Mouse (Mus musculus) embryonic facial prominence, embryonic 10.5 days (tissue): ENCODE measurements around the gene Eefsec. TPM values are rescaled to one million over a fixed set of nuclear protein-coding genes. Genes with fewer than 3 reads are reported as not detected.

Experiments used
- DNase-seq: peaks from one replicate; pipeline ENCODE4 v3.0.0-alpha.2; 2017; ENCODE audit warnings: low spot score
- H3K27ac ChIP-seq: fragments of 300-500 bp; sonication (generic); replicated peaks from 2 replicates; pipeline ENCODE4 v1.5.1; 2016; ENCODE audit warnings: mild to moderate bottlenecking
- H3K27me3 ChIP-seq: fragments of 300-500 bp; sonication (generic); replicated peaks from 2 replicates; pipeline ENCODE4 v1.6.1; 2016; ENCODE audit warnings: low read depth, mild to moderate bottlenecking; ENCODE audit not compliant: poor library complexity, severe bottlenecking
- H3K36me3 ChIP-seq: fragments of 300-500 bp; sonication (generic); replicated peaks from 2 replicates; pipeline ENCODE4 v1.6.1; 2016; ENCODE audit warnings: mild to moderate bottlenecking, moderate library complexity
- H3K4me1 ChIP-seq: fragments of 300-500 bp; sonication (generic); 2 replicates; pipeline ENCODE4 v1.6.1; 2016
- H3K4me3 ChIP-seq: fragments of 300-500 bp; sonication (generic); 2 replicates; pipeline ENCODE4 v1.5.1; 2016; ENCODE audit warnings: mild to moderate bottlenecking, moderate library complexity
- H3K9me3 ChIP-seq: fragments of 300-500 bp; sonication (generic); 2 replicates; pipeline ENCODE4 v1.6.1; 2016; ENCODE audit warnings: mild to moderate bottlenecking
- WGBS: fragments of 180-500 bp; shearing (Covaris S2); methylation state at CpG from one replicate; pipeline ENCODE4 v1.1.7; 2016; 5-methylcytosine and 5-hydroxymethylcytosine counted together
- polyA plus RNA-seq: library from polyadenylated mRNA; unstranded; fragments of >200 nt; fragmentation: Nextera tagmentation; extraction: Ambion mirVana; gene quantifications from 2 replicates; pipeline ENCODE4 v1.2.1, GENCODE M21; 2016

Gene Eefsec
- polyA plus RNA-seq, 1 experiment from 2014 or later = 45.0 TPM

- Histone ChIP-seq H3K27ac (peak overlapping the region; percentile 71), H3K36me3 (no peaks in the 10 kb centered on the region), H3K4me1 (peaks cover 34% of the 10 kb centered on the region), H3K4me3 (peak overlapping the region; percentile 47), H3K9me3 (no peaks in the 10 kb centered on the region), H3K27me3 (peaks cover 95% of the 10 kb centered on the region)
- 1% methylated on average over 17 of the region's 17 CpGs for WGBS
- peak; percentile 61 for DNase-seq
Measured at GRCm38 (mm10) chr6:88235983-88236382, 210.4 kb downstream of the Eefsec start.

DNA sequence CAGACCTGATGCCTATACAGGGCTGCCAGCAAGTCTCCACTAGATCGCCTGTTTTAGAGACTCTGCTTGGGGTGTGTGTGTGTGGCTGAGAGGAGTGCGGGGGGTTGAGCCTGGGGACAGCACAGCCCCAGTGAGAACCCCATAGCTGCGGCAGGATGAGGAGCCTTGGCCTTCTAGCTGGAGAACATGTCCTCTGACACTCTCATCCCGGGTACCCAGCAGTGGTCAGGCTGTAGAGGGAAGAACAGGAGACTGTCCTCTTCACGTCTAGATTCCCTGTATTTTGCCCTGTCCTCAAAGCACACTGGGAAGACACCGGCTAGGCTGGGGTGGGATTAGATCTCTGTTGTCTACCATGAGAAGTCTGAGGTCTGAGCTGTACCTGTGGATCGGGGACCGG is 210.9 kb downstream of the Eefsec start:
- WGBS = 17% methylated on average over 8 of the region's 8 CpGs
- no peaks in the 10 kb centered on the region for H3K36me3 ChIP-seq
- peaks cover 92% of the 10 kb centered on the region for H3K27me3 ChIP-seq
- H3K4me3 ChIP-seq = no peak overlapping the region
- no peak for DNase-seq
- no peaks in the 10 kb centered on the region for H3K9me3 ChIP-seq
- peaks cover 33% of the 10 kb centered on the region for H3K4me1 ChIP-seq
- peak overlapping the region; percentile 71; the same call in 1 of the 2 replicates for H3K27ac ChIP-seq

- peaks cover 33% of the 10 kb centered on the region for H3K4me1 ChIP-seq
- no peaks in the 10 kb centered on the region for H3K9me3 ChIP-seq
- peaks cover 88% of the 10 kb centered on the region for H3K27me3 ChIP-seq
- H3K36me3 ChIP-seq = no peaks in the 10 kb centered on the region
- DNase-seq = peak; percentile 34
- WGBS = 69% methylated on average over 8 of the region's 8 CpGs
- no peak overlapping the region for H3K27ac ChIP-seq
- H3K4me3 ChIP-seq = no peak overlapping the region
Measured at GRCm38 (mm10) chr6:88233996-88234395, 212.3 kb downstream of the Eefsec start.

DNA sequence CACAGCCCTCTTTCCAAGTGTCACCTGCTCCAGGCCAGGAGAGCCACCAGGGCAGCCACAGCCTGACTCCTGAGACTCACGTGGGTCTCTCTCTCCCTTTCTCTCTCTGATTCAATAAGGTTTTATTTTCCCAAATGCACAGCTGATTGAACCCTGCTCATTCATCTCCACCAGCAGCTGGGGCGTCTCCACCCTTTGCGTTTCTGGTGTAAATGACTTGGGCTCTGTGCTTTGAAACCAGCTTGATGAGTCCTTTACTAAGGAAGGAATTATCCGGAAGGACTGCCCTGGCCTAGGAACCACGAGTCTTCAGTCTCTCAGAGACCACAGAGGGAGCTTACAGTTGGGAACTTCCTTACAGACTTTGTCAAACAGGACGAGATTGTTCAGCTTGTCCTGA is 214.1 kb downstream of the Eefsec start:
- Histone ChIP-seq H3K27me3 (peaks cover 87% of the 10 kb centered on the region), H3K9me3 (no peaks in the 10 kb centered on the region)
- WGBS = 71% methylated on average over 6 of the region's 6 CpGs

DNA sequence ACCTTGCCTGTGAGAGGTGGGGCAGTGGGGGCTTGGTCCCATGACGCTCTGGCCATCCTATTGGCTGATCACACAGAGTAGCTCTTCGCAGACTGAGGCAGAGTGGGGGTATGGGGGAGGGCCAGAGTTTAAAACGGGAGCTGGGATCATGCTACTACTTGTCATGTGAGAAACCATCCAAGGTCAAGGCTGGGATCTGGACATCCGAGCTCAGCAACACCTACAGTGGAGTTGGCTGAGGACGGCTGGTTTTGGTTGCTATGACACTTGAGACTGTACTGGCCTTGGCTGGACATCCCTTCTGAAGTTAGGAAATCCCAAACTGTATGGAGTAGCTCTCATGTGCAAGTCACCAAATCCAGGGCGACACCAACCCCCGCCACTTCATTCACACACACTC is 214.5 kb downstream of the Eefsec start:
- WGBS = 87% methylated on average over 7 of the region's 7 CpGs
- no peak for DNase-seq
- H3K4me1 ChIP-seq = peaks cover 43% of the 10 kb centered on the region
- H3K9me3 ChIP-seq = no peaks in the 10 kb centered on the region
- H3K36me3 ChIP-seq = no peaks in the 10 kb centered on the region
- peaks cover 83% of the 10 kb centered on the region for H3K27me3 ChIP-seq
- H3K4me3 ChIP-seq = no peak overlapping the region
- H3K27ac ChIP-seq = no peak overlapping the region

More for the DNA sequence above, 214.1 kb downstream of the Eefsec start:
- peaks cover 43% of the 10 kb centered on the region for H3K4me1 ChIP-seq
- no peak overlapping the region for H3K27ac ChIP-seq
- no peak for DNase-seq
- H3K36me3 ChIP-seq = no peaks in the 10 kb centered on the region
- no peak overlapping the region for H3K4me3 ChIP-seq

GRCm38 (mm10) chr6:88229221-88229620 is 217.1 kb downstream of the Eefsec start:
- Histone ChIP-seq H3K36me3 (no peaks in the 10 kb centered on the region), H3K9me3 (no peaks in the 10 kb centered on the region), H3K27me3 (peaks cover 68% of the 10 kb centered on the region), H3K27ac (no peak overlapping the region), H3K4me3 (no peak overlapping the region), H3K4me1 (peaks cover 39% of the 10 kb centered on the region)
- DNase-seq = no peak
- WGBS = 85% methylated on average over 12 of the region's 12 CpGs

GRCm38 (mm10) chr6:88227537-88227936 is 218.8 kb downstream of the Eefsec start:
- Histone ChIP-seq H3K4me3 (no peak overlapping the region), H3K36me3 (no peaks in the 10 kb centered on the region), H3K4me1 (peaks cover 28% of the 10 kb centered on the region), H3K27me3 (peaks cover 57% of the 10 kb centered on the region), H3K9me3 (no peaks in the 10 kb centered on the region), H3K27ac (no peak overlapping the region; the same call in 1 of the 2 replicates)
- 69% methylated on average over 7 of the region's 7 CpGs for WGBS
- no peak for DNase-seq

DNA sequence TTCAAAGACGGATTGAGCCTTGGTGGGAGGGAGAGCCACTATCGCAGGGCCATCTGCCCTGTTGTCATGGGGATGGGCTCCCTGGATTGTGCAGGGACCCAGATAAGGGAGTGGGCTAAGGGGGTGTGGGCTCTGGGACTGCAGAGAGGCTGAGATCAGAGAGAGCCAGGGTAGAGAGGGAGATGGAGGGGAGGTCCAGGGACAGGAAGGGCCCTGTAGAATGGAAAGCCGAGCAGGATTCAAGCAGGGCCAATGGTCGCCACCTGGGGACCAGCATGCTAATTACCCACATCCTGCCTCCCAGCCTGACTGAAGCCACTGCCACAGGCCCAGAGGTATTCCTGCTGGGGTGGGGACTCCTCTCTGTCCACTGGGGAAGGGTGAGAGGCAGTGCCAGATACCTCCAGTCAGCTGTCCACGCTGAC is 219.8 kb downstream of the Eefsec start:
- H3K27ac ChIP-seq = no peak overlapping the region
- no peaks in the 10 kb centered on the region for H3K9me3 ChIP-seq
- no peak overlapping the region for H3K4me3 ChIP-seq
- H3K27me3 ChIP-seq = peaks cover 52% of the 10 kb centered on the region
- peaks cover 32% of the 10 kb centered on the region for H3K4me1 ChIP-seq
- peak; percentile 35 for DNase-seq
- 13% methylated on average over 5 of the region's 5 CpGs for WGBS
- no peaks in the 10 kb centered on the region for H3K36me3 ChIP-seq

- Histone ChIP-seq H3K27ac (no peak within 1 kb of the TSS), H3K4me1 (peaks cover 20% of the 10 kb centered on the region), H3K27me3 (peaks cover 30% of the 10 kb centered on the region; the same call in 1 of the 2 replicates), H3K4me3 (no peak within 1 kb of the TSS), H3K36me3 (no peaks in the 10 kb centered on the region), H3K9me3 (peaks cover 5% of the 10 kb centered on the region; the same call in 1 of the 2 replicates)
- DNase-seq = no peak
- 54% methylated on average over 10 of the region's 10 CpGs for WGBS
Measured at GRCm38 (mm10) chr6:88221968-88222367, 224.4 kb downstream of the Eefsec start, which contains the start of gene Dnajb8. Dnajb8 (plus strand) TSS chr6:88222268.

DNA sequence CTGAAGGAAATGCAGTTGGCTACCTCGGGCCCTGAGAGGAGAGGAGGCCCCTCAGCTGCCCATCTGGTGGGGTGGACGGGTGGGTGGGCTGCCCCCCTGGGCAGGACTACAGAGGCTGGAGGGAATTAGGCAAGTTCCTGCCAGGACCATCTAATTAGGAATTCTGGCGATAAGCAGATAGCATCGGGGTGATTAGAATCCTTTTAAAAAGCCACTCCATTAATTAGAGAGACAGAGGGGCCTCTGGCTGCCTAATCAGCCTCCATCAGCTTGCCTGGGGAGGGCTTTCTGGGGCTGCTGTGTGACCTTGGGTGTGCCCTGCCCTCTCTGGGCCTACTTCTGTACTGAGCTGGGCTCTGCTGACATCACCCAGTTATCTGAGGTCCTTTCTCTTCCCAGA is 227.2 kb downstream of the Eefsec start:
- Histone ChIP-seq H3K27ac (no peak overlapping the region), H3K36me3 (no peaks in the 10 kb centered on the region), H3K9me3 (peaks cover 5% of the 10 kb centered on the region; the same call in 1 of the 2 replicates), H3K27me3 (peaks cover 18% of the 10 kb centered on the region; the same call in 1 of the 2 replicates), H3K4me3 (no peak overlapping the region), H3K4me1 (peaks cover 15% of the 10 kb centered on the region)
- no peak for DNase-seq
- 19% methylated on average over 4 of the region's 4 CpGs for WGBS

- 78% methylated on average over 4 of the region's 4 CpGs for WGBS
Measured at GRCm38 (mm10) chr6:88216199-88216598, 230.1 kb downstream of the Eefsec start.

GRCm38 (mm10) chr6:88215797-88216196 is 230.5 kb downstream of the Eefsec start:
- Histone ChIP-seq H3K9me3 (peaks cover 5% of the 10 kb centered on the region; the same call in 1 of the 2 replicates), H3K27ac (no peak overlapping the region), H3K27me3 (0 out of 2 replicates have a peak, but pooled peaks cover 12% of the 10 kb centered on the region), H3K4me1 (peaks cover 11% of the 10 kb centered on the region), H3K4me3 (no peak overlapping the region), H3K36me3 (no peaks in the 10 kb centered on the region)
- DNase-seq = no peak
- WGBS = 44% methylated on average over 6 of the region's 6 CpGs

More at GRCm38 (mm10) chr6:88216199-88216598, 230.1 kb downstream of the Eefsec start:
- Histone ChIP-seq H3K27ac (no peak overlapping the region), H3K36me3 (no peaks in the 10 kb centered on the region), H3K9me3 (peaks cover 5% of the 10 kb centered on the region; the same call in 1 of the 2 replicates), H3K4me1 (peaks cover 11% of the 10 kb centered on the region), H3K27me3 (0 out of 2 replicates have a peak, but pooled peaks cover 15% of the 10 kb centered on the region), H3K4me3 (no peak overlapping the region)
- DNase-seq = no peak

DNA sequence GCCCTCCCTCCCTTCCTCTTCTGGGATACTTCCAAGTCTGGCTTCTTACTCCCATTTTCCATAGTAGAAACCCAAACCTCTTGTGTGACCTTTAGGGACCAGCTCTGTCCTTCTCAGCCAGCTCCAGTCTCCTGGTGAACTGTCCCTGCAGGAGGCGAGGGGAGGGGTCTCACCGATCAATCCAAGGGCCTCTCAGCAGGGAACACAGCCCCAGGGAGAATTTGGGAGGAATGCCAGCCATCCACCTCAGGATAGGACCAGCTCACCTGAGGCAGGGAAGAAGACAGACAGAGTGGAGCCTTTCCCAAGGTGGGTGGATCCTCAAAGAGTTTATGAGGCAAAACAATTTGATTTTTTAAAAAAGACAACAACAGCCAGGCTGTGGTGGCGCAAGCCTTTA is 236.2 kb downstream of the Eefsec start:
- no peak for DNase-seq
- Histone ChIP-seq H3K27me3 (peaks cover 50% of the 10 kb centered on the region), H3K36me3 (no peaks in the 10 kb centered on the region; the same call in 1 of the 2 replicates), H3K4me3 (no peak overlapping the region), H3K4me1 (peaks cover 14% of the 10 kb centered on the region), H3K9me3 (no peaks in the 10 kb centered on the region), H3K27ac (no peak overlapping the region)
- 57% methylated on average over 3 of the region's 3 CpGs for WGBS
